Mouse (Mus musculus) liver, embryonic 14.5 days (tissue): ENCODE data around the gene Stard13.

Experiments
- CTCF ChIP-seq: IDR thresholded peaks from 2 replicates; pipeline ENCODE4 v1.5.1; 2016; ENCODE audit warnings: antibody characterized with exemption, low read depth, control low read depth
- EP300 ChIP-seq: IDR thresholded peaks from 2 replicates; pipeline ENCODE4 v1.6.1; 2016; ENCODE audit warnings: antibody characterized with exemption, low read depth

DNA sequence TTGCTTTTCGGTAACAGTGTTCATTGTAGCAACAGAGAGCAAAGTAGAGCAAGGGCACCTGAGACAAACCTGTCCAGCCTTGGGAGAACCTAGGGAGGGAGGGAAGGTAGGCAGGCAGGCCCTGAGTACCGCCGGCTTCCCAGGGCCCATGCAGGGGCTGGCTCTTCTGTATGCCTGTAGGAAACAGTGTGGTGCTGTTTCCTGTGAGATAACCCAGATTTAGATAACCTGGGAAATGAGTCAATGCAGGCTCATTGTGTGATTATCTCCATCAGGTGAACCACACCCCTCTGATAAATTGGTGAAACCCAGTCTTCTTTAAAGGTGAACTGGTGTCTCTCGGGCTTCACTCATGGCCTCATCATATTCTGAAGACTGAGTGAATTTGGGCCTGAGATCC, 207.6 kb downstream of the Stard13 start:
- TF ChIP-seq CTCF (no peak), EP300 (no peak)
